Mouse (Mus musculus) layer of hippocampus, postnatal 36 days (tissue): ENCODE results near the gene Spr. TPM values are rescaled to one million over a fixed set of nuclear protein-coding genes. Genes with fewer than 3 reads are reported as not detected.

Source experiments
- DNase-seq, 2 experiments: peaks; one replicate each; pipeline ENCODE4 v3.0.0; 2022
- total RNA-seq, 2 experiments: library from RNA; stranded (reverse); gene quantifications; 2 replicates each; pipeline ENCODE4 v1.2.3; 2021

The Spr gene
- total RNA-seq, 2 experiments from 2014 or later = 48.7 to 52.6 TPM

- DNase-seq = peak; percentile 59 to 70
Observed at GRCm38 (mm10) chr6:85131673-85132072, 5.9 kb downstream of the Spr start.

- DNase-seq = peak; percentile 44 to 48
Observed at GRCm38 (mm10) chr6:85117545-85118511, 19.7 kb downstream of the Spr start.

- DNase-seq = no peak
Observed at GRCm38 (mm10) chr6:85105033-85105615, 32.4 kb downstream of the Spr start.

GRCm38 (mm10) chr6:85103321-85103720, 34.2 kb downstream of the Spr start:
- no peak for DNase-seq

GRCm38 (mm10) chr6:85096441-85096840, 41.1 kb downstream of the Spr start:
- no peak for DNase-seq

- DNase-seq = no peak
Observed at GRCm38 (mm10) chr6:85087425-85087824, 50.1 kb downstream of the Spr start.

- no peak for DNase-seq
Observed at GRCm38 (mm10) chr6:85086645-85087044, 50.9 kb downstream of the Spr start.

Other genes starting within 250 kb of the Spr start
- gene Exoc6b, start 68.3 kb downstream of the Spr start, total RNA-seq = 100 to 1,000 TPM; 133 to 143 TPM
- 10 to 100 TPM; 17.6 to 19.3 TPM for gene Emx1, start 49.7 kb upstream of the Spr start, total RNA-seq
- gene Sfxn5, start 195.7 kb upstream of the Spr start, total RNA-seq = 100 to 1,000 TPM; 164 to 165 TPM
- 10 to 100 TPM; 49.1 to 52.6 TPM for gene Rab11fip5, start 236.9 kb upstream of the Spr start, total RNA-seq